Mouse (Mus musculus): Measurements from ENCODE around the gene Maged2.
"Not testable (repeated sequence)": the region's sequence is repeated elsewhere in the genome, so short reads cannot be mapped to it uniquely, and the experiment has no call there.

Maged2 gene

DNA sequence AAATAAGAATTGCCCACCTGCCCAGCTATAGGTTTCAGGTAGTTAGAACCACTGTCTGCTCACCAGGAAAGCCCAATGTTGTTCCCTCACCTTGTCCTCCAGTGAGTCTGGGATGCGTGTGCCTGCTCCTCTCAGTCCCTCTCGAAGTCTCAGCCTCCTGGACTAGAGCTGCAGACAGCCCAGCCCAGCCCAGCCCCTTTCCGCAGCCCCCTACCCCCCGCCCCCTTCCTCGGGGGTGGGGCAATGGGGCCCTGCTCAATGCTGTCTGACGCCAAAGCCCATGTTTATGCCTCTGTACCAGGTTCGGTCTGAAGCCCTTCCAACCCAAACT, at the start of gene Maged2:
TSS of gene Maged2 (minus strand) at position 207 of the 331 bp plus-strand sequence.
- peak; percentile 28 for DNase-seq

DNA sequence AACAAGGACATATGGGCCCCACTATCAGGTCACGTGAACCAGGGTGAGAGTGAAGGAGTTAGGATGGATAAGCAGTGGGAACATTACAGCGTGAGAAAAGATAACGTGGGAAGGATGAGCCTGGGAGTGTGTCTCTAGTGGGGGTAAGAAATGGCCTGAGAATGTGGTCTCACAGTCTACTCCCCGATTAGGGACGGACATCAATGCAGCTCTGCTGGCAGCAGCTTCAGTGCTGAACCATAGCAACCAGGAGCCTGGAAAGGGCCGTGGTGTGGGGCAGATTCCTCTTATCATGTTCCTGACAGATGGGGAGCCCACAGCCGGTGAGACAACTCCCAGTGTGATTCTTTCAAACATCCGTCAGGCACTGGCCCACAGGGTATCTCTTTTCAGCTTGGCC, 34.1 kb upstream of the Maged2 start:
- no peak for DNase-seq

DNA sequence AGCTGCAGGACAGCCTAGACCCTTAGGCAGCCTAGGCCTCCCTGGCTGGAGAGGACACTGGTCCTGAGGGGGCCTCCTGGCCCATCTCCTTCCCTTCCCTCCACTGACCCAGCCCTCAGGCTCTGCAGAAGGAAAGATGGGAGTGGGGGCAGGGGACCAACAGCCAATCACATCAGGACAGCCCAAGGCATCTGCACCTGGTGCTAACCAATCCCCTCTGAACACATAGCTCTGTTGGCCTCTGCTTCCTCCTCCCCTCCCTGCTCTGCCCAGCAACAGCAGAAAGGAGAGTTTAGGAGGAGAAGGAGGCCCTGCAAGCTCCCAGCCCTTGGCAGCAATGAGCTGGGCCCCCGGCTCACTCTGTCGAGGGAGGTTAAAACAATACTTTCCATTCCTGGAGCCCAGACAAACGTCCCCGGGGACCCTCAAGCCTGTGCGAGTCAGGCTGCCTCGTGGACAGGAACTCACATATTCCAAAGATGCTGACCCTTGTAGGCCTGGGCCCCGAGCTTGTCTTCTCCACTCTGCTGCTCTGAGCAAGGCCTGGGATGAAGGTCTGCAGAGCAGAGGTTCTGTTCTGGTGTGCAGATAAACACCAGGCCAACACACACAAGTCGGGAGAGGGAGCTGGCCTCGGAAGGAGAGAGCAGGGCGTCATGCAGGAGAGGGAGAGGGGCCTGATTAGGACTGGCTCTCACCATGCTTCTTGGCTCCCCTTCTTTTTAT, 31.5 kb upstream of the Maged2 start:
- DNase-seq, result not testable (repeated sequence)

DNA sequence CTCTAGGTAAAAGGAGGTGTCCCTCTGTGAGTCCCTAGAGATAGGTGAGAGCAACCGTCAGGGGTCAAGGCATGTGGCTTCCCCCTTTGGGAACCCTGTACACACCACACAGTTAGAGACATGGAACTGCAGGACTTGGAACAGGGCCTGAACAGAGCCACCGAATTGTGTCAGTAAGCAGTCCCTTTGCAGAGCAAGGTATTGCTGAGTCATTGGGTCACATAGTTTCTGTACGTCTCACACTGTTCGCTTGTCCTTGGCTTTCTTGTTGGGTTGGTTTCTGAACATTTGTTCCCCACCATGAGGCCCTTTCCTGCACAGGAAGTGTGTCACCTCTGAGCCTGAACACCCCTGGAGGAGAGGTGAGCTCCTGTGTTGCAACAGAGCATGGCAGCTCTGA, 29.1 kb upstream of the Maged2 start:
- DNase-seq, result not testable (repeated sequence)

DNA sequence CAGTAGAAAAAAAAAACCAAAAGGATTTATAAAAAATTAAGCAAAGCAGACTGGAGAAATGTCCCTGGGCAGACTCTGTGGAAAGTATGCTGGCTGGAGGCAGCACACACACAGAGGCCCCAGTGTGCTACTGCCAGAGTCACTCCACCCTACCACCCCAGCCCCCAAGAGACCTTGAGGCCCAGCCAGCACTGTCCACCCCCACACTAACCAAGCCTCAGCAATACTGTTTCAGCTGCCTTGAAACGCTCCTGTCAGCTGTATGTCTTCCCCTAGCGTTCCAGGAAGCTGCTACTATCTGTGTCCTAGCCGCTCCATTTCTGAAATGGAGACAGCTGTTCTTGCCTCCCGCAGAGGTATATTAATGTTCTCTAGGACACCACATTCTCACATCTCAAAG, 16.2 kb upstream of the Maged2 start:
- DNase-seq, result no peak

- DNase-seq, result no peak
These were observed 3.1 kb upstream of the Maged2 start for GRCm38 (mm10) chrX:150817278-150817677.

- DNase-seq, result no peak
These were observed 1.5 kb upstream of the Maged2 start for GRCm38 (mm10) chrX:150815601-150816000.

DNA sequence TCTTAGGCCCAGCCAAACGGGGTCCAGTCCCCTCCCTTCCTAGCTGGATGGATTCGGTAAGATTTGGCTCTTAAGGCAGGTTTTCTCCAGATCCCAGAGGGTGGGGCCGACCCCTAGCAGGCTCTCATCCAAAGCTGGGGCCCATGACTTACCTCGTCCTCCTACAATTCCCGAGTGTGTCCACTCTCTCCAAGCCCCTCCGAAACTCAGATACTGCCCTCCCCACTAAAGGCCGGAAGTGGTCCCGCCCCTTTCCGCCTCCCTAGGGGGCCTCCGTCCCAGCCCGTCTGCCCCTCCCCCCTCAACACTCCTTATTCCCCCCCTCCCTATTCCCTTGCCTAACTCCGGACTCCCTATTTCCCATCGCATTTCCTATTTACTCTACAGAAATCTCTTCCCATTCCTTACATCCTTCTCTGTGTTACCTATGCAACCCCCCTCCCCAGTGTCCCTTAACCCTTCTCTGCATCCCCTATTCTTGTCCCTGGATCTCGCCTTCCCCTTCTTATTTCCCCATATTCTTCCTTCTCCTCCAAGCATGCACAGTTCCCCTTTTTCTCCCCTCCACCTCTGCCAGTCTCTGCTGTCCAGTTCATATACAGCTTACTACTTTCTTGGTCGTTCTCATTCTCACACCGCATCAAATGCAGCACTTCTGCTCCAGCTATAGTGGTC, 544 bp downstream of the Maged2 start:
- peak; percentile 47 for DNase-seq

DNA sequence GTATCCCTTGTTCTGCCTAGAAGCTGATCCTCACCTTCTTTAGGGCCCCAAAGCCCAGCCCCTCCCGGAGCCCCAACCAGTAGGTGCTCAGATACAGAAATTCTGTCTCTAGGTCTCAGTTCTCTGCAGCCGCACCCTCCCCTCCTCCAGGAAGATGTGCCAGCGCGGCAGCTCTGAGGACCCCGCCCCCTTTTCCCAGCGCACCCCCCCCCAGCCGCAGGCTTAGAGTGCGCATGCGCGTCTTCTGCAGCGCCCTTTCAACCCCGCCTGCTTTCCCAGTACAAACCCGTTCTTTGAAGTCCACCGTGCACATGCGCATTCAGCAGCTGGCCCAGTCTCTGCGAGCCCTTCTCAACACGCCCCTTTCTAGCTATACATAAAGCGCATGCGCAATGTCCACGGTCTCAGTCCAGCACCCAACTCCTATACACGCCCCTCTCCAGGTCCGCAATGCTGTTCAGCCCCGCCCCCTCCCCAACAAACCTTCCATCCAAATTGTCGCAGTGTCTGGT, 1.3 kb downstream of the Maged2 start:
- peak; percentile 97 for DNase-seq

DNA sequence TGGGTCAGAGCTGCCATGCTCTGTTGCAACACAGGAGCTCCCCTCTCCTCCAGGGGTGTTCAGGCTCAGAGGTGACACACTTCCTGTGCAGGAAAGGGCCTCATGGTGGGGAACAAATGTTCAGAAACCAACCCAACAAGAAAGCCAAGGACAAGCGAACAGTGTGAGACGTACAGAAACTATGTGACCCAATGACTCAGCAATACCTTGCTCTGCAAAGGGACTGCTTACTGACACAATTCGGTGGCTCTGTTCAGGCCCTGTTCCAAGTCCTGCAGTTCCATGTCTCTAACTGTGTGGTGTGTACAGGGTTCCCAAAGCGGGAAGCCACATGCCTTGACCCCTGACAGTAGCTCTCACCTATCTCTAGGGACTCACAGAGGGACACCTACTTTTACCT, 13.2 kb downstream of the Maged2 start:
- DNase-seq, result not testable (repeated sequence)

- not testable (repeated sequence) for DNase-seq
These were observed 15.5 kb downstream of the Maged2 start for GRCm38 (mm10) chrX:150798493-150799177.
